Mouse (Mus musculus) liver, embryonic 14.5 days (tissue): ENCODE measurements at regions not wholly inside any gene's neighbourhood (a gene's known extent, or its start where the extent isn't known, plus 50 kb on each side); places are given as distances from the start of the nearest gene placed in this dataset.
"Not testable (repeated sequence)": the region's sequence is repeated elsewhere in the genome, so short reads cannot be mapped to it uniquely, and the experiment has no call there.

Experiments
- ATAC-seq: fragments of 200-750 bp; cut with Nextera tagmentation; 2 replicates; pipeline ENCODE4 v1.8.0; 2017; ENCODE audit warnings: moderate number of reproducible peaks, mild to moderate bottlenecking, moderate library complexity; ENCODE audit not compliant: insufficient read depth
- DNase-seq, 3 experiments: peaks; one replicate each; pipeline ENCODE4 v3.0.0-alpha.2; 2012 to 2013; ENCODE audit warnings: low read depth in 3 of 3, low spot score in 3 of 3
- H3K27ac ChIP-seq: fragments of 300-500 bp; sonication (generic); 2 replicates; pipeline ENCODE4 v1.5.1; 2014; ENCODE audit warnings: moderate library complexity, mild to moderate bottlenecking, control low read depth, inconsistent platforms
- H3K27me3 ChIP-seq: fragments of 300-500 bp; sonication (generic); 2 replicates; pipeline ENCODE4 v1.6.1; 2014; ENCODE audit warnings: mild to moderate bottlenecking, low read length, moderate library complexity; ENCODE audit not compliant: control insufficient read depth, insufficient read depth
- H3K36me3 ChIP-seq: fragments of 300-500 bp; sonication (generic); replicated peaks from 2 replicates; pipeline ENCODE4 v1.6.1; 2014; ENCODE audit warnings: low read depth; ENCODE audit not compliant: control insufficient read depth, insufficient read depth
- H3K4me1 ChIP-seq, 2 experiments: fragments of 200-500 bp in 1 of 2; fragments of 300-500 bp in 1 of 2; sonication (generic) in 1 of 2; replicated peaks; 2 replicates each; pipeline ENCODE4 v1.6.1; 2012 to 2014; ENCODE audit warnings: antibody characterized with exemption in 1 of 2, inconsistent platforms in 1 of 2, low read length in 1 of 2; ENCODE audit not compliant: control insufficient read depth in 2 of 2, insufficient read depth in 2 of 2
- H3K4me2 ChIP-seq: fragments of 300-500 bp; sonication (generic); 2 replicates; pipeline ENCODE4 v1.6.1; 2014; ENCODE audit warnings: low read depth, mild to moderate bottlenecking, control low read depth, moderate library complexity
- H3K4me3 ChIP-seq, 2 experiments: fragments of 200-500 bp in 1 of 2; fragments of 300-500 bp in 1 of 2; sonication (generic) in 1 of 2; 2 replicates each; pipeline ENCODE4 v1.5.1; 2012 to 2014; ENCODE audit warnings: low read depth in 2 of 2, low read length in 2 of 2, mild to moderate bottlenecking in 2 of 2, control low read depth in 1 of 2, inconsistent platforms in 1 of 2, moderate library complexity in 1 of 2; ENCODE audit not compliant: insufficient read depth in 1 of 2
- H3K9ac ChIP-seq: fragments of 300-500 bp; sonication (generic); replicated peaks from 2 replicates; pipeline ENCODE4 v1.6.1; 2014; ENCODE audit warnings: mild to moderate bottlenecking, control low read depth, moderate library complexity
- H3K9me3 ChIP-seq: fragments of 300-500 bp; sonication (generic); 2 replicates; pipeline ENCODE4 v1.6.1; 2016; ENCODE audit warnings: low read length, mixed read lengths; ENCODE audit not compliant: control insufficient read depth
- CTCF ChIP-seq: IDR thresholded peaks from 2 replicates; pipeline ENCODE4 v1.5.1; 2016; ENCODE audit warnings: antibody characterized with exemption, low read depth, control low read depth
- EP300 ChIP-seq: IDR thresholded peaks from 2 replicates; pipeline ENCODE4 v1.6.1; 2016; ENCODE audit warnings: antibody characterized with exemption, low read depth
- WGBS: fragments of 180-500 bp; shearing (Covaris S2); extraction: QIAGEN DNeasy Blood & Tissue Kit; methylation state at CpG from one replicate; pipeline ENCODE4 v1.1.7; 2014; ENCODE audit not compliant: insufficient replicate concordance; 5-methylcytosine and 5-hydroxymethylcytosine counted together

DNA sequence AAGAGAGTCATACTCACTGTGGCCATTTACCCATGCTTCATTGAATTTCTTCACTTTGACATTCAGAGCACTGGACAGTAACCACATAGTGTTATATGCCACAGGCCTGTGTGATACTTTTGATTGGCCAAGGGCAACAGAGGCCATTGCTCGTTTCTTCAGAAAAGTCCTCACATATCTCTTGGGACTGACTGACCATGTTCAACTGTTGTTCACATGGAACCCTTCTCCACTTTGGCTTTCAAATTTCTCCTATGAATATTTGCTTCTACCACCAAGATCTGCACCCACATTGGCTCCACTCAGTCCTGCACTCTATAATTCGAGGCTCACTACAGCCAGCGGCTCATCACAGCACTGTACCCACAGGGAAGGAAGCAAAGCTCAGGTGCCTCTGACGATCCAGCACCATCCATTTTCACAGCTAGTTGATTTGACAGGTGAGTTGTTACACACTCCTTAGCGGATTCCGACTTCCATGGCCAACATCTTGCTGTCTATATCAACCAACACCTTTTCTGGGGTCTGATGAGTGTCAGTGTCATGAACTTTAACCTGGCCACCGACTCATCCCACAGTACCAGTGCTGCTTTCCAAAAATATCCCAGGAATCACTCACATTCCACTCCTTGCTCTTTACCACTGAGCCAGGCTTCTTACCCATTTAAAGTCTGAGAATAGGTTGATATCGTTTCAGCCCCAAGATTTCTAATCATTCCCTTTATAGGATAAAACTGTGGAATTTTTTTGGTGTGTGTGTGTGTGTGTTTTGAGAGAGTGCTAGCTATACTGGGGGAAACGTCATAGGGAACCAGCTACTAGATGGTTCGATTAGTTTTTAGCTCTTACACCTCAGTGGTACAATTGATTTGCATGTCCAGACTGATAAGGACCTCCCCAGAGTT lies 76.3 kb upstream of the Alkbh8 start:
- 43% methylated on average over 10 of the region's 10 CpGs for WGBS
- no peaks in the 10 kb centered on the region for H3K4me1 ChIP-seq
- no peaks in the 10 kb centered on the region for H3K9me3 ChIP-seq
- H3K36me3 ChIP-seq = no peaks in the 10 kb centered on the region
- H3K27ac ChIP-seq = no peak overlapping the region
- no peaks in the 10 kb centered on the region for H3K27me3 ChIP-seq
- no peak overlapping the region for H3K4me3 ChIP-seq
- H3K4me2 ChIP-seq = no peak overlapping the region
- TF ChIP-seq EP300 (no peak), CTCF (no peak)
- peak; percentile 91 to 95 (median 93) for DNase-seq
- no peak overlapping the region for H3K9ac ChIP-seq
- peak; percentile 100 for ATAC-seq

DNA sequence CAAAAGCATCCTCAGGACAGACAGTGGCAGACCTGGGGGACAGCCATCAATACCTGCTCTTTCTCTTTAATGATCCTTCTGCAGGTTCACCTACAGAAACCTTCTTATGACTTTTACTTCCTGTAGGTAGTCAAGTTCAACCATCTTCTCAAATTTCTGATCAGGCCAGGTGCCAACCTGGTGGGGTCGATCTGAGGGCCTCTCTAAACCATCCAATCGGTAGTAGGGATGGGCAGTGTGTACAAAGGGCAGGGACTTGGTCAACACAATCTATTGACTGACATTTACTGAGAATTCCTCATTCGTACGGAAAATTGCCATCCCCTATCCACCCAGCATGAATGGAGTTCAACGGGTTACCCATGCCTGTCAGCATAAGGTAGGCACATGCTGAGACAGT lies 74.8 kb upstream of the Alkbh8 start:
- H3K4me1 ChIP-seq = no peaks in the 10 kb centered on the region
- DNase-seq = peak; percentile 37 to 52 (median 41)
- 48% methylated on average over 5 of the region's 5 CpGs for WGBS

DNA sequence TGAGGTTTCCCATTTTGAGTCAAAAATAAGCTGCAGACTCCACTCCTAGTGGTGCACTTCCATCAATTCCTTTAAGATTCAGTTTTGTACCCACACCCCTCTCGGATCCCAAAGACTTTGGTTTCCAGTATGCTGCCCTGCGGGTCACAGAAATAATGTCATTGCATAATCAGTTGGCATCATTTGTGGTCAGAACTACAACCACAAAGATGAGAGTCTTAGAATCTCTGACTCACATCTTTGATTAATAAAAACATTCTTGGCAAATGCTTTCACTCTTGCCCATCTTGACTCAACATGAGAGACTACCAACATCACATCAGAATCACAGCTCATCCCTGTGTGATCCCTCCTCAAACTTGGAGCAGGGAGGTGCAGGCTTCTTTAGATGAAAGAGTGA lies 74.1 kb upstream of the Alkbh8 start:
- H3K9me3 ChIP-seq = no peaks in the 10 kb centered on the region
- H3K4me2 ChIP-seq = no peak overlapping the region
- no peak overlapping the region for H3K27ac ChIP-seq
- TF ChIP-seq EP300 (no peak), CTCF (no peak)
- no peaks in the 10 kb centered on the region for H3K36me3 ChIP-seq
- no peak overlapping the region for H3K9ac ChIP-seq
- ATAC-seq = no peak
- no peaks in the 10 kb centered on the region for H3K27me3 ChIP-seq
- 55% methylated on average over 2 of the region's 2 CpGs for WGBS
- DNase-seq = no peak
- no peak overlapping the region for H3K4me3 ChIP-seq
- H3K4me1 ChIP-seq = no peaks in the 10 kb centered on the region

More for the DNA sequence above, 74.8 kb upstream of the Alkbh8 start:
- Histone ChIP-seq H3K27ac (no peak overlapping the region), H3K4me2 (no peak overlapping the region), H3K27me3 (no peaks in the 10 kb centered on the region), H3K9ac (no peak overlapping the region), H3K4me3 (no peak overlapping the region), H3K36me3 (no peaks in the 10 kb centered on the region), H3K9me3 (no peaks in the 10 kb centered on the region)
- no peak for TF ChIP-seq CTCF
- no peak for TF ChIP-seq EP300
- no peak for ATAC-seq

DNA sequence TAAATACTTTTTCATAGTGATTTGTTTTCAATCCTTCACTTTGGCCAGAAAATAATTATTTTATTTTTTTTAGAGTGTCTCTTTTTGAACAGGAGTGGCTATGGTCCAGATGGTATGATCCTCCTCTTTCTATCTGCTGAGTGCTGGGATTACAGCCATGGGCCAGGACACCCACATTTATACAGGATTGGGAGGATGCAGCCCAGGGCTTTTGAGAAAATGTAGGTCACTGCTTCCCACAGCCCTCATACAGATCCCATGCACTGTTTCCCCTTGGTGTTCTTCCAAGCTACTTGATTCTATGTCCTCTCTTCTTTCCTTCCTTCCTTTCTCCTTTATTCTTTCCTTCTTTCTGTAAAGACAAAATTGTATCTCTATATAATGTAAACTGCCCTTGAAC lies 70.5 kb upstream of the Alkbh8 start:
- Histone ChIP-seq H3K27me3 (no peaks in the 10 kb centered on the region), H3K4me1 (no peaks in the 10 kb centered on the region), H3K36me3 (no peaks in the 10 kb centered on the region), H3K9me3 (no peaks in the 10 kb centered on the region), H3K27ac (no peak overlapping the region), H3K9ac (no peak overlapping the region), H3K4me2 (no peak overlapping the region), H3K4me3 (no peak overlapping the region)
- DNase-seq = no peak
- TF ChIP-seq CTCF (no peak), EP300 (no peak)
- ATAC-seq = no peak

DNA sequence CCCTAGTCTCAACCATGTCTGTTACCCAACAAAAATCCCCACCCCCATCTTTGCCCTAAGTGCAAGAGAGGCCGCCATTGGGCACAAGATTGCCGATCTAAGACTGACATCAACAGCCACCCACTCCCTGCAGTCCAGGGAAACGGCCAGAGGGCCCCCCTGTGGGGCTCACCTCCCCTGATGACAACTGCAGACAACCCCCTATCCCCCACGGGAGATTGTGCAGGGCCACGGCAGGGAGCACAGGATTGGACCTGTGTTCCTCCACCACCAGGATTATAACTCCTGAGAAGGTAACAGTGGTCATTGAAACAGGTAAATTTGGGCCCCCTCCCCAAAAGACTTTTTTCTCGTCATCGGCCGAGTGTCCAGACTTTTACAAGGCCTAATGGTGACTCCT lies 54.4 kb upstream of the Alkbh8 start:
- not testable (repeated sequence) for H3K4me3 ChIP-seq, H3K4me2 ChIP-seq, DNase-seq, H3K27ac ChIP-seq, H3K9ac ChIP-seq, H3K27me3 ChIP-seq, H3K4me1 ChIP-seq, H3K36me3 ChIP-seq, ATAC-seq, H3K9me3 ChIP-seq
- 58% methylated on average over 8 of the region's 8 CpGs for WGBS

DNA sequence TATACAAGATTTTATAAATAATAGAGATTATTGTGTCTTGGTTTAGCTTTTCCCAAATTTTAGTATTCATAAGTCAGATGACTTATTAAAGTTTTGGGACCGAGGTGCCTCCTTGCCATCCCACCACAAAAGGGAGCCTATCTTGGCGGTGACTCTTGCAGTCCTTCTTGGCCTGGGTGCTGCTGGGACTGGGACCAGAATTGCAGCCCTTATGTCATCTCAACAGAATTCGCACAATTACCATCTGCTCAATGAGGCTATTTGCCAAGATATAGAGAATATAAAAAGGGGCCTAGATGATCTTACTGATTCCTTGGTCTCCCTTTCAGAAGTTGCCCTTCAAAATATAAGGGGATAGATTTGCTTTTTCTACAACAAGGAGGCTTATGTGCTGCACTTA lies 53.0 kb upstream of the Alkbh8 start:
- H3K36me3 ChIP-seq, H3K9me3 ChIP-seq, ATAC-seq, H3K4me2 ChIP-seq, H3K4me1 ChIP-seq, H3K9ac ChIP-seq, DNase-seq, H3K27me3 ChIP-seq, H3K27ac ChIP-seq, H3K4me3 ChIP-seq: not testable (repeated sequence)
- WGBS = 73% methylated on average over 3 of the region's 3 CpGs

DNA sequence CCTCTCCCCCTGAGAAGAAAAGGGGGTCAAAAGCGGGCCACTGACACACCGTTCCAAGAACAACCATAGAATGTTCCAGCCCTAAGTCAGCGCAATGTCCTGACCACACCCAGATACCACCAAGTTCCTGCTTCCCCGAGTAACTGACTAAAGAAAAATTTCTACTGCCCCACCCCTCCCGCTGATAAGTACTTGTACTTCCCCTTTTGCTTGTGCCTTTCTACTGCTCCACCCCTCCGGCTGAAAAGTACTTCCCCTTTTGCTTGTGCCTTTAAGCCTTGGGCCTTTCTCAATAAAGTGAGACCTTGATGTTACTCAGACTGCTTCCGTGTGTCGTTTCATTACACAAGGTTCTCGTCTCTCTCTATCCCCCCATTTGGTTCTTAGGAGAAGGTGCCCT lies 51.6 kb upstream of the Alkbh8 start:
- not testable (repeated sequence) for ATAC-seq, H3K9ac ChIP-seq, H3K4me3 ChIP-seq, H3K4me2 ChIP-seq, H3K9me3 ChIP-seq, H3K27ac ChIP-seq, H3K4me1 ChIP-seq, H3K27me3 ChIP-seq, H3K36me3 ChIP-seq, DNase-seq
- WGBS = 67% methylated on average over 9 of the region's 9 CpGs
